Mouse (Mus musculus): ENCODE measurements around the gene Il22ra1. TPM values are rescaled to one million over a fixed set of nuclear protein-coding genes. Genes with fewer than 3 reads are reported as not detected.

Il22ra1 gene
- polyA plus RNA-seq, 1 experiment from 2014 or later, result not detected

DNA sequence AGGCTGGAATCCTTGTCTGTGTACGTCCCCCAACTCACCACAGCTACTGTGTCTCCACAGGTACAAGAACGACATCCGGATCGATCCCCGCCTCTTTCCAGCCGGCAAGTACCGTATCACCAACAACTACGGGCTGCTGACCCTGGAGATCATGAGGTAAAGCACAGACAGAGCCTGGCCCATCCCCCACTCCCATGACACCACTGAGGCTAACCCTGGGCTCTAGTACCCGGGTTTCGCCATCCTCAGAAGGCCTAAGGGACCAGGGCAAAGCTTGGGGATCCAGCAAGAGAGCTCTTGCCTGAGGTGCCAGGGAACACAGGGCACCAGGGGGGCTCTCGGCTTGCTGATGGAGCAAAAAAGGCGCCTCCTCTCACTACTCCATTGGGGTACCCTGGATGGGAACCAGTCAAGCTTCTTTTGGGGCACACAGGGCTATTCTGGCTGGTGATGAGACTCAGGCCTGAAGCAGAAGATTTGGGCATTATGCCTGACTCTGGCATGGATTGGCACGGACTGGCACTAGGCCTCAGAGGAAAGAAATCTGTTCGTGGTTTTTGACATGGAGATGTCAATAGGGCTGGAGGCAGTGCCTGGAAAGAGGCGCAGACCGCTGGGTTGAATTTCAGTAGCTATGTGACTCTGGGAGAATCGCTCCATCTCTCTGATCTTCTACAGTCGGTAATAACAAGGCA is 42.8 kb downstream of the Il22ra1 start:
- no peak for ATAC-seq (ENCODE audit: insufficient read depth, low FRiP score, low TSS enrichment)
- H3K27ac ChIP-seq (ENCODE audit: low read depth, low read length), result no peak overlapping the region

GRCm38 (mm10) chr4:135771592-135771991 is 43.6 kb downstream of the Il22ra1 start:
- Histone ChIP-seq H3K4me3 (ENCODE audit: low read depth, low read length) (no peak overlapping the region), H3K27me3 (ENCODE audit: control insufficient read depth, insufficient read depth, low read length) (no peaks in the 10 kb centered on the region), H3K9me3 (ENCODE audit: control insufficient read depth, low read length) (no peaks in the 10 kb centered on the region), H3K4me2 (ENCODE audit: low read depth) (no peak overlapping the region), H3K27ac (ENCODE audit: low read depth, low read length) (no peak overlapping the region), H3K9ac (ENCODE audit: low read length) (no peak overlapping the region), H3K36me3 (ENCODE audit: control insufficient read depth, insufficient read depth, low read length) (no peaks in the 10 kb centered on the region), H3K4me1 (ENCODE audit: control insufficient read depth, insufficient read depth, low read length) (no peaks in the 10 kb centered on the region)
- no peak for ATAC-seq (ENCODE audit: insufficient read depth, low FRiP score, low TSS enrichment)
- no peak for DNase-seq (ENCODE audit: low spot score)
- 82% methylated on average over 6 of the region's 6 CpGs for WGBS

More for the DNA sequence above, 42.8 kb downstream of the Il22ra1 start:
- H3K9me3 ChIP-seq (ENCODE audit: control insufficient read depth, low read length), result no peaks in the 10 kb centered on the region
- WGBS, result 80% methylated on average over 18 of the region's 18 CpGs
- no peak overlapping the region for H3K9ac ChIP-seq (ENCODE audit: low read length)
- no peak overlapping the region for H3K4me3 ChIP-seq (ENCODE audit: low read depth, low read length)
- H3K4me1 ChIP-seq (ENCODE audit: control insufficient read depth, insufficient read depth, low read length), result no peaks in the 10 kb centered on the region
- no peak for DNase-seq (ENCODE audit: low spot score)
- no peaks in the 10 kb centered on the region for H3K27me3 ChIP-seq (ENCODE audit: control insufficient read depth, insufficient read depth, low read length)
- no peak overlapping the region for H3K4me2 ChIP-seq (ENCODE audit: low read depth)
- no peaks in the 10 kb centered on the region for H3K36me3 ChIP-seq (ENCODE audit: control insufficient read depth, insufficient read depth, low read length)

GRCm38 (mm10) chr4:135772671-135773070 is 44.7 kb downstream of the Il22ra1 start:
- H3K27ac ChIP-seq (ENCODE audit: low read depth, low read length), result no peak overlapping the region
- no peak for ATAC-seq (ENCODE audit: insufficient read depth, low FRiP score, low TSS enrichment)
- no peak for DNase-seq (ENCODE audit: low spot score)
- no peak overlapping the region for H3K4me2 ChIP-seq (ENCODE audit: low read depth)
- no peak overlapping the region for H3K9ac ChIP-seq (ENCODE audit: low read length)
- no peak overlapping the region for H3K4me3 ChIP-seq (ENCODE audit: low read depth, low read length)
- WGBS, result 73% methylated on average over 4 of the region's 4 CpGs
- no peaks in the 10 kb centered on the region for H3K4me1 ChIP-seq (ENCODE audit: control insufficient read depth, insufficient read depth, low read length)
- H3K27me3 ChIP-seq (ENCODE audit: control insufficient read depth, insufficient read depth, low read length), result no peaks in the 10 kb centered on the region
- no peaks in the 10 kb centered on the region for H3K36me3 ChIP-seq (ENCODE audit: control insufficient read depth, insufficient read depth, low read length)
- H3K9me3 ChIP-seq (ENCODE audit: control insufficient read depth, low read length), result no peaks in the 10 kb centered on the region

DNA sequence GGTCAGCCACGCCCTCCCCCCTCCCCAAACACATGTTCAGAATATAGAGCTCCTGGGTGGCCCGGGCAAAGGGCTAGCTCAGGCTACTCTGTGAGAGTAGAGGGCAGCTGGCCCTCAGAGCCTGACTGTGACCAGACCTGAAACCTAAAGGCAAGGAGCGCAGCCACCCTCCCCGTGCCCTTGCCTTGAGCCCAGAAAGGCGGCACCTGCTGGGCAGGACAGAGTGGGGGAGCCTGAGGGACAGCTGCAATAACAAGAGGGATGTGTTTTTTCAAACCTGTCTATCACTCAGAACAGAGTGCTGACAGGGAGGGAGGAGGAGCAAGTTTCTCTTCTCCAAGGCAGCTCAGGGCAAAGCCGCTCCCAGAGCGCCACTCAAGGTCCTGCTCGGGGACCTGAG is 46.5 kb downstream of the Il22ra1 start:
- H3K9me3 ChIP-seq (ENCODE audit: control insufficient read depth, low read length), result no peaks in the 10 kb centered on the region
- ATAC-seq (ENCODE audit: insufficient read depth, low FRiP score, low TSS enrichment), result no peak

GRCm38 (mm10) chr4:135776850-135777249 is 48.9 kb downstream of the Il22ra1 start:
- no peaks in the 10 kb centered on the region for H3K4me1 ChIP-seq (ENCODE audit: control insufficient read depth, insufficient read depth, low read length)
- H3K36me3 ChIP-seq (ENCODE audit: control insufficient read depth, insufficient read depth, low read length), result no peaks in the 10 kb centered on the region
- no peak overlapping the region for H3K4me3 ChIP-seq (ENCODE audit: low read depth, low read length)
- H3K27me3 ChIP-seq (ENCODE audit: control insufficient read depth, insufficient read depth, low read length), result no peaks in the 10 kb centered on the region
- no peak for ATAC-seq (ENCODE audit: insufficient read depth, low FRiP score, low TSS enrichment)
- H3K9me3 ChIP-seq (ENCODE audit: control insufficient read depth, low read length), result no peaks in the 10 kb centered on the region
- WGBS, result 84% methylated on average over 4 of the region's 4 CpGs
- no peak overlapping the region for H3K9ac ChIP-seq (ENCODE audit: low read length)
- H3K27ac ChIP-seq (ENCODE audit: low read depth, low read length), result no peak overlapping the region
- no peak for DNase-seq (ENCODE audit: low spot score)
- H3K4me2 ChIP-seq (ENCODE audit: low read depth), result no peak overlapping the region

More for the DNA sequence above, 46.5 kb downstream of the Il22ra1 start:
- no peak for DNase-seq (ENCODE audit: low spot score)
- Histone ChIP-seq H3K27me3 (ENCODE audit: control insufficient read depth, insufficient read depth, low read length) (no peaks in the 10 kb centered on the region), H3K9ac (ENCODE audit: low read length) (no peak overlapping the region), H3K27ac (ENCODE audit: low read depth, low read length) (no peak overlapping the region), H3K4me2 (ENCODE audit: low read depth) (no peak overlapping the region), H3K36me3 (ENCODE audit: control insufficient read depth, insufficient read depth, low read length) (no peaks in the 10 kb centered on the region), H3K4me3 (ENCODE audit: low read depth, low read length) (no peak overlapping the region), H3K4me1 (ENCODE audit: control insufficient read depth, insufficient read depth, low read length) (no peaks in the 10 kb centered on the region)
- 64% methylated on average over 8 of the region's 8 CpGs for WGBS

DNA sequence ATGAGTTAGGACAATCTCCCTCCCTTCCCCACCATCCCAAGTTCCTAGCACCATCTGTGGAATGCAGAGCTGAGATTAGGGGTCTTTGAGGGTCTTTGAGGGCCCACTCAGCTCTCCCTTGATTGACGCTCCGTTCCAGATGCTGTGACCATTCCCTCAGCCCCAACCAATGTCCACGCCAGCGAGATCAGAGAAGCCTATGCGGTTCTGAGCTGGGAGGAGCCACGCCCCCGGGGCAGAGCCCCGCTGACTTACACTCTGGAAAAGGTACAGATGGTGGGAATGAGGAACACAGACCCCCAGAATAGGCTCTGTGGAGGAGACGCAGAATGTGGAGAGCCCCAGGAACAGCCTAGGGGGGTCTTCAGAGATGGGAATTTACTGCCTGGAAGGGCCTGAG is 51.7 kb downstream of the Il22ra1 start:
- no peak overlapping the region for H3K4me2 ChIP-seq (ENCODE audit: low read depth)
- no peak overlapping the region for H3K27ac ChIP-seq (ENCODE audit: low read depth, low read length)
- no peak for ATAC-seq (ENCODE audit: insufficient read depth, low FRiP score, low TSS enrichment)
- no peaks in the 10 kb centered on the region for H3K4me1 ChIP-seq (ENCODE audit: control insufficient read depth, insufficient read depth, low read length)
- H3K4me3 ChIP-seq (ENCODE audit: low read depth, low read length), result no peak overlapping the region
- H3K9ac ChIP-seq (ENCODE audit: low read length), result no peak overlapping the region
- no peaks in the 10 kb centered on the region for H3K36me3 ChIP-seq (ENCODE audit: control insufficient read depth, insufficient read depth, low read length)
- WGBS, result 72% methylated on average over 9 of the region's 9 CpGs
- H3K27me3 ChIP-seq (ENCODE audit: control insufficient read depth, insufficient read depth, low read length), result no peaks in the 10 kb centered on the region
- no peak for DNase-seq (ENCODE audit: low spot score)
- H3K9me3 ChIP-seq (ENCODE audit: control insufficient read depth, low read length), result no peaks in the 10 kb centered on the region

DNA sequence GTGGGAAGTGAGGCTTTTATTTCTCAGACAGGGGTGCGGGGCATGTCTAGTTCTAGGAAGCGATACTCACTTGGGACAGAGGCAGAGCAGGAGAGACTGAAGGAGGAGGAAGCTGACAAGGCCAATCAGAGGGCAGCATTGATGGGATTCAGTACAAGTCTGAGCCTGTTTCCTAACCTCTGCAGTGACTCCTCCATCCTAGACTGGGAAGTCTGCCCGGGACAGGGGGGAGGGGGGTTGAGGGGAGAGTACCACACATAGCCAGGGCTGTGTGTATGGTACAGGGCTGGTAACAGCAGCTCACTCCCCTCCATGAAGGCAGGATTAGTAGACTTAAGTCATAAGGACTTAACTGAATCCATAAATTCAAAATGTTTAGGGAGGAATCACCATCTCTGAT is 52.3 kb downstream of the Il22ra1 start:
- no peaks in the 10 kb centered on the region for H3K36me3 ChIP-seq (ENCODE audit: control insufficient read depth, insufficient read depth, low read length)
- H3K4me3 ChIP-seq (ENCODE audit: low read depth, low read length), result no peak overlapping the region
- no peak overlapping the region for H3K9ac ChIP-seq (ENCODE audit: low read length)
- no peaks in the 10 kb centered on the region for H3K4me1 ChIP-seq (ENCODE audit: control insufficient read depth, insufficient read depth, low read length)
- H3K27me3 ChIP-seq (ENCODE audit: control insufficient read depth, insufficient read depth, low read length), result no peaks in the 10 kb centered on the region
- H3K27ac ChIP-seq (ENCODE audit: low read depth, low read length), result no peak overlapping the region
- DNase-seq (ENCODE audit: low spot score) (no peak), ATAC-seq (ENCODE audit: insufficient read depth, low FRiP score, low TSS enrichment) (no peak)
- WGBS, result 81% methylated on average over 3 of the region's 3 CpGs
- H3K9me3 ChIP-seq (ENCODE audit: control insufficient read depth, low read length), result no peaks in the 10 kb centered on the region
- no peak overlapping the region for H3K4me2 ChIP-seq (ENCODE audit: low read depth)

- Histone ChIP-seq H3K4me3 (ENCODE audit: low read depth, low read length) (no peak overlapping the region), H3K4me1 (ENCODE audit: control insufficient read depth, insufficient read depth, low read length) (no peaks in the 10 kb centered on the region), H3K9me3 (ENCODE audit: control insufficient read depth, low read length) (no peaks in the 10 kb centered on the region), H3K27ac (ENCODE audit: low read depth, low read length) (no peak overlapping the region), H3K4me2 (ENCODE audit: low read depth) (no peak overlapping the region), H3K9ac (ENCODE audit: low read length) (no peak overlapping the region), H3K36me3 (ENCODE audit: control insufficient read depth, insufficient read depth, low read length) (no peaks in the 10 kb centered on the region), H3K27me3 (ENCODE audit: control insufficient read depth, insufficient read depth, low read length) (no peaks in the 10 kb centered on the region)
- WGBS, result 88% methylated on average over 5 of the region's 5 CpGs
- DNase-seq (ENCODE audit: low spot score) (no peak), ATAC-seq (ENCODE audit: insufficient read depth, low FRiP score, low TSS enrichment) (no peak)
Observed at GRCm38 (mm10) chr4:135781304-135781703, 53.3 kb downstream of the Il22ra1 start.

DNA sequence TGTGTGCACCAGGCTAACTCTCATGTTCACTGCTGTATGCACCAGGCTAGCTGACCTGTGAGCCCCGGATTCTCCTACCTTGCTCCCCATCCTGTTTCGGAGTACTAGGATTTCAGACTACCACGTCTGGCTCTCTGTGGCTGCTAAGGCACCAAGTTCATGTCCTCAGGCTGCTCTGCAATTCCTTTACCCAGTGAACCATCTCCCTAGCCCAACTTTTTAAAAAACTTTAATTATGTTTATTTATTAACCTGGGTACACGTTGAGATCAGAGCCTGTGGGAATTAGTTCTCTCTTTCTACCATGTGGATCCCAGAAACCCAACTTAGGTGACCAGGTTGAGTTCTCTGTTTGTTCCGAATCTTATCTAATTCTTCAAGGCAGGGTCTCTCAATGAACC is 58.6 kb downstream of the Il22ra1 start:
- no peaks in the 10 kb centered on the region for H3K9me3 ChIP-seq (ENCODE audit: control insufficient read depth, low read length)
- H3K4me1 ChIP-seq (ENCODE audit: control insufficient read depth, insufficient read depth, low read length), result no peaks in the 10 kb centered on the region
- ATAC-seq (ENCODE audit: insufficient read depth, low FRiP score, low TSS enrichment) (no peak), DNase-seq (ENCODE audit: low spot score) (no peak)
- no peak overlapping the region for H3K4me2 ChIP-seq (ENCODE audit: low read depth)
- H3K4me3 ChIP-seq (ENCODE audit: low read depth, low read length), result no peak overlapping the region
- H3K9ac ChIP-seq (ENCODE audit: low read length), result no peak overlapping the region
- no peaks in the 10 kb centered on the region for H3K27me3 ChIP-seq (ENCODE audit: control insufficient read depth, insufficient read depth, low read length)
- no peaks in the 10 kb centered on the region for H3K36me3 ChIP-seq (ENCODE audit: control insufficient read depth, insufficient read depth, low read length)
- WGBS, result 81% methylated on average over 5 of the region's 5 CpGs
- H3K27ac ChIP-seq (ENCODE audit: low read depth, low read length), result no peak overlapping the region

Measured in neural tube, embryonic 11.5 days (tissue).